Mouse (Mus musculus) C2C12 (cell line): ENCODE measurements around the gene Zfp456.
"Not testable (repeated sequence)": the region's sequence is repeated elsewhere in the genome, so short reads cannot be mapped to it uniquely, and the experiment has no call there.

Source experiments
- CEBPB ChIP-seq: IDR thresholded peaks from one replicate; pipeline ENCODE4 v1.6.1; 2011; ENCODE audit warnings: low read depth, mild to moderate bottlenecking, control low read depth, moderate library complexity
- CTCF ChIP-seq: IDR thresholded peaks from one replicate; pipeline ENCODE4 v1.5.1; 2011; ENCODE audit not compliant: control insufficient read depth, insufficient read depth, insufficient read length
- FOSL1 ChIP-seq: IDR thresholded peaks from one replicate; pipeline ENCODE4 v1.8.0; 2011; ENCODE audit warnings: mild to moderate bottlenecking, low read length; ENCODE audit not compliant: poor library complexity, insufficient read depth, severe bottlenecking
- MAX ChIP-seq: IDR thresholded peaks from one replicate; pipeline ENCODE4 v1.6.1; 2011; ENCODE audit warnings: mild to moderate bottlenecking, control low read depth
- MYOD1 ChIP-seq: IDR thresholded peaks from one replicate; pipeline ENCODE4 v1.6.1; 2011; ENCODE audit warnings: low read depth; ENCODE audit not compliant: control insufficient read depth, insufficient read length
- MYOG ChIP-seq: IDR thresholded peaks from one replicate; pipeline ENCODE4 v1.6.1; 2011; ENCODE audit not compliant: control insufficient read depth, insufficient read length; ENCODE audit errors: extremely low read depth
- USF1 ChIP-seq: IDR thresholded peaks from one replicate; pipeline ENCODE4 v1.6.1; 2011; ENCODE audit warnings: low read depth, mild to moderate bottlenecking, control low read depth, moderate library complexity

GRCm38 (mm10) chr13:67413634-67414033, 38.0 kb upstream of the Zfp456 start:
- TF ChIP-seq MAX, CTCF, CEBPB, MYOG, USF1, MYOD1, FOSL1: not testable (repeated sequence)
